Mouse (Mus musculus): ENCODE measurements around the gene Kiss1r. TPM values are rescaled to one million over a fixed set of nuclear protein-coding genes. Genes with fewer than 3 reads are reported as not detected.

Kiss1r gene
- total RNA-seq, 2 experiments from 2014 or later: 0.26 to 0.29 TPM

- no peak for ATAC-seq (ENCODE audit: poor library complexity, severe bottlenecking)
Measured at GRCm38 (mm10) chr10:79920958-79921535, 4.3 kb downstream of the Kiss1r start, which contains the start of gene R3hdm4. R3hdm4 (minus strand) TSS chr10:79921208.

GRCm38 (mm10) chr10:79921572-79921971, 4.8 kb downstream of the Kiss1r start:
- no peak for ATAC-seq (ENCODE audit: poor library complexity, severe bottlenecking)

- peak; percentile 54 for ATAC-seq (ENCODE audit: poor library complexity, severe bottlenecking)
Measured at GRCm38 (mm10) chr10:79924998-79925784, 8.4 kb downstream of the Kiss1r start.

DNA sequence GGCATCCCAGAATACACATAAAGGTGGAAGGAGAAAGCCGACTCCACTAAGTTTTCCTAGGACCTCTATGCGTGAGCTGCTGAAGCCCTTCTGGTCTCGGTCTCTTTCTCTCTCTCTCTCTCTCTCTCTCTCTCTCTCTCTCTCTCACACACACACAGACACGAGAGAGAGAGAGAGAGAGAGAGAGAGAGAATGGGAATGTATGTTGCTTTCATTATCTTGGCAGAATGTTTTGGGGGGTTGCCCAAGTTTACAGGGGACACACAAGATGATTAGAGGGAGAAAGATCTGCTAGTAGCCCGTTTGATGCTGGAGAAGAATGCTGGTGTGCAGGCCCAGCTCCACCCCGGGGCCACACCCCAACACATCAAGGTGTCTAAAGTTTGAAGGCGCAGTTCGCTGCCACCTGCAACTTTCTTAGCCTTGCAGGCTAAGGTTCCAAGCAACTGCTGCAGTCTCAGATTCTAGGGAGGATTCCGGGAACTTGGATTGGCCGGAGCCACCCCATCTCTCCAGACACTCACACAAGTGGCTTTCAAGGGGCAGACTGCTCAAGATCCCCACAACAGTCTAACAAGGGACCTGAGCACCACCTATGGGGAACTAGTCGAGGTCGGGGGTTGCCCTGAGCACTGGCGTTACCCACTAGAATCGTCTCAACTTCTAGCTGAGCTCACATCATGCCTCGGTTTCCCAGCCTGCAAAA, 9.2 kb downstream of the Kiss1r start:
- no peak for ATAC-seq (ENCODE audit: poor library complexity, severe bottlenecking)

- peak; percentile 69 for ATAC-seq (ENCODE audit: poor library complexity, severe bottlenecking)
Measured at GRCm38 (mm10) chr10:79926491-79927323, 9.9 kb downstream of the Kiss1r start, which contains the start of gene Arid3a. Arid3a (plus strand) TSS chr10:79927043.

- no peak for ATAC-seq (ENCODE audit: poor library complexity, severe bottlenecking)
Measured at GRCm38 (mm10) chr10:79927324-79928029, 10.7 kb downstream of the Kiss1r start.

GRCm38 (mm10) chr10:79928030-79928694, 11.4 kb downstream of the Kiss1r start:
- ATAC-seq (ENCODE audit: poor library complexity, severe bottlenecking): peak; percentile 36

GRCm38 (mm10) chr10:79928907-79929701, 12.3 kb downstream of the Kiss1r start:
- ATAC-seq (ENCODE audit: poor library complexity, severe bottlenecking): no peak

DNA sequence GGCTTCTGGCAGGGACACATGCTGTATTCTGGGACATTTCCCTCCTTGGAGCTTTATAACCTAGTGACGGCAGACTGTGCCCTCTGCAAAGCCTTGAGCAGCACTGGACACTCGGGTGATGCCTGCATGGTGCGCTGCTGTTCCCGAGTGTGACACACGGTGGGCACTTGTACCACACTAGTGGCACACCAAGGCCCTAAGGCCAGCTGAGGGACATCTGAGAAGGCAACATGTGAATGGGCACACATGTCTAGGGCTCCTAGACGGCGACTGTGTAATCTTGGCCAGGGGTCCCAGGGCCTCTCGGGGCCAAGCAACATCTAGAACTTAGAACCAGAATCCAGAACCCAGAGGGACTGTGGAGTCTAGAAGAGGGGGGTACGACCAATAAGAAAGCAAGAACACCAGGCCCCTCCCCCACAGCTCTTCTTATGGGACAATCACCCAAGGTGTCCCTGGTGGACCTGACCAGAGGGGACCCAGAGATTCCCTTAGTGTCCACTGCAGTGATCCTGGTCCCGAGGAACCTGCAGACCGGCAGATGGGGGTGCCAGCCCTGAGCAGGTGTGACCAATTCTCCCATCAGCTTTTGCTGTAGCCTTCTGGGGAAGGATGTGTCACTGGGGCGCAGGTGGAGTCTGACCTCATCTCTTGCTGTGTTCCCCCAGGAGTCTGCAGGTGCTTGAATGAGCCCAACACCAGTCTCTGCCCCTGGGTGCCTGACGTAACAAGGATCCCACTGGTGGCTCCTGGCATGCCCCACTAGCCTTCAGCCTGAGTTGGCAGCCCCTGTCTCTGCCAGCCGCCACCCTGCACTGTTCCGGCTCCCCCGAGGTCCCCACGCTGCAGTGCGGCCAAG, 13.4 kb downstream of the Kiss1r start:
- ATAC-seq (ENCODE audit: poor library complexity, severe bottlenecking): no peak

GRCm38 (mm10) chr10:79930826-79931186, 14.0 kb downstream of the Kiss1r start:
- ATAC-seq (ENCODE audit: poor library complexity, severe bottlenecking): no peak

- no peak for ATAC-seq (ENCODE audit: poor library complexity, severe bottlenecking)
Measured at GRCm38 (mm10) chr10:79931797-79932196, 15.0 kb downstream of the Kiss1r start.

DNA sequence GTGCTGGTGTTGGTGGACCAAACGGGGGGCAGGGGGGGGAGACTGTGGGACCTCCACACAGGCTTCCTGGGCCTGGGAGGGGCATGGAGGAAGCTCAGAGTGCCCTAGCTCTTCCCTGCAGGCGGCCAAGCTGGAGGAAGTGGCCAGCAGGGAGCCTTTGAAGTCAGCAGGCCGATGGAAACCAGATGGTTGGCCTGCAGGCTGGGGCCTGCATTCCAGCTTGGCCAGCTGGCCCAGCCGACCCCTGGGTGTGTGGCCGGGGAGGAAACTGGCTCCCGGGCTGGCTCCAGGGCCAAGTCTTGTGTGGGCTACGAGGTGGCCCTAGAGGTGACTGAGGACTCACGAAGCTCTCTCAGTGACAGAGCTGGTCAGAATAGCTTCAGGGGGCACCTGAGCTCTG, 16.0 kb downstream of the Kiss1r start:
- no peak for ATAC-seq (ENCODE audit: poor library complexity, severe bottlenecking)

GRCm38 (mm10) chr10:79933145-79933679, 16.4 kb downstream of the Kiss1r start:
- no peak for ATAC-seq (ENCODE audit: poor library complexity, severe bottlenecking)

- ATAC-seq (ENCODE audit: poor library complexity, severe bottlenecking): no peak
Measured at GRCm38 (mm10) chr10:79933861-79934260, 17.1 kb downstream of the Kiss1r start.

DNA sequence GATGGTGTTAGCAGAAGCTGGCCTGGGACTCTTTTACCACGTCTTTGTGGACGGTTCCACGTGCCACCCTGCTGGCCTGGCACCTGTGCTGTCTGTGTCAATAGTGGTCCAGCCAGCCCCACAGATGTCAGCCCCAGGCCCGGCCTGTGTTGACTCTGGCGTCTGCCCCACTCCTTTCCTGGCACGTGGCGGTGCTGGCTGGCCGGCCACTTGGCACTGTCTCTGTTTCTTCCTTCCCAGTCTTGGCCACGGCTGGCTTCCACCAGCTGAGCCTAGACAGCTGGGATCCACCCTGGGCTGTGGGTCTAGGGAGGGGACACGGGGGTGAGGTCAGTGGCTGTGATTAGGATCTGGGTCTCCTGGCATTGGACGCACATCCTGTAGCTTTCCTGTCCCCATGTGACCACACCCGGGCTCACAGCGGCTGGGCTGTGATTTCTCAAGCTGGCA, 17.5 kb downstream of the Kiss1r start:
- peak; percentile 36 for ATAC-seq (ENCODE audit: poor library complexity, severe bottlenecking)

GRCm38 (mm10) chr10:79934794-79935569, 18.2 kb downstream of the Kiss1r start:
- ATAC-seq (ENCODE audit: poor library complexity, severe bottlenecking): no peak

Data from megakaryocyte, adult 5-6 weeks (primary cell).